Mouse (Mus musculus): ENCODE results near the gene Zbtb20. TPM values are rescaled to one million over a fixed set of nuclear protein-coding genes. Genes with fewer than 3 reads are reported as not detected.

Zbtb20 gene
- polyA plus RNA-seq, 1 experiment: 13.7 TPM

GRCm38 (mm10) chr16:43619277-43619676 is 743.6 kb downstream of the Zbtb20 start:
- Histone ChIP-seq H3K27ac (ENCODE audit: insufficient read depth, low read length) (no peak overlapping the region), H3K4me3 (ENCODE audit: insufficient read depth, low read length) (no peak overlapping the region), H3K4me1 (ENCODE audit: control insufficient read depth, insufficient read depth, low read length) (no peaks in the 10 kb centered on the region; the same call in 1 of the 2 replicates)
- TF ChIP-seq CTCF (IDR thresholded peaks at IDR 0.05; ENCODE audit: borderline replicate concordance, insufficient read depth, low read length): no peak
- no peak for TF ChIP-seq POLR2A (IDR thresholded peaks at IDR 0.05; ENCODE audit: low read depth, low read length)

GRCm38 (mm10) chr16:43620359-43620758 is 744.7 kb downstream of the Zbtb20 start:
- H3K4me3 ChIP-seq (ENCODE audit: insufficient read depth, low read length): no peak overlapping the region
- H3K4me1 ChIP-seq (ENCODE audit: control insufficient read depth, insufficient read depth, low read length): no peaks in the 10 kb centered on the region; the same call in 1 of the 2 replicates
- H3K27ac ChIP-seq (ENCODE audit: insufficient read depth, low read length): no peak overlapping the region
- no peak for TF ChIP-seq POLR2A (IDR thresholded peaks at IDR 0.05; ENCODE audit: low read depth, low read length)
- no peak for TF ChIP-seq CTCF (IDR thresholded peaks at IDR 0.05; ENCODE audit: borderline replicate concordance, insufficient read depth, low read length)

GRCm38 (mm10) chr16:43623315-43624000 is 747.8 kb downstream of the Zbtb20 start:
- Histone ChIP-seq H3K27ac (ENCODE audit: insufficient read depth, low read length) (no peak overlapping the region), H3K4me3 (ENCODE audit: insufficient read depth, low read length) (no peak overlapping the region), H3K4me1 (ENCODE audit: control insufficient read depth, insufficient read depth, low read length) (no peaks in the 10 kb centered on the region; the same call in 1 of the 2 replicates)
- TF ChIP-seq CTCF (IDR thresholded peaks at IDR 0.05; ENCODE audit: borderline replicate concordance, insufficient read depth, low read length) (no peak), POLR2A (IDR thresholded peaks at IDR 0.05; ENCODE audit: low read depth, low read length) (no peak)

GRCm38 (mm10) chr16:43624876-43625275 is 749.2 kb downstream of the Zbtb20 start:
- Histone ChIP-seq H3K27ac (ENCODE audit: insufficient read depth, low read length) (no peak overlapping the region), H3K4me3 (ENCODE audit: insufficient read depth, low read length) (no peak overlapping the region), H3K4me1 (ENCODE audit: control insufficient read depth, insufficient read depth, low read length) (no peaks in the 10 kb centered on the region; the same call in 1 of the 2 replicates)
- no peak for TF ChIP-seq POLR2A (IDR thresholded peaks at IDR 0.05; ENCODE audit: low read depth, low read length)
- no peak for TF ChIP-seq CTCF (IDR thresholded peaks at IDR 0.05; ENCODE audit: borderline replicate concordance, insufficient read depth, low read length)

- TF ChIP-seq POLR2A (IDR thresholded peaks at IDR 0.05; ENCODE audit: low read depth, low read length) (no peak), CTCF (IDR thresholded peaks at IDR 0.05; ENCODE audit: borderline replicate concordance, insufficient read depth, low read length) (no peak)
- H3K27ac ChIP-seq (ENCODE audit: insufficient read depth, low read length): no peak overlapping the region
- H3K4me3 ChIP-seq (ENCODE audit: insufficient read depth, low read length): no peak overlapping the region
Observed at GRCm38 (mm10) chr16:43625289-43625688, 749.6 kb downstream of the Zbtb20 start.

GRCm38 (mm10) chr16:43625956-43626355 is 750.3 kb downstream of the Zbtb20 start:
- Histone ChIP-seq H3K27ac (ENCODE audit: insufficient read depth, low read length) (no peak overlapping the region), H3K4me3 (ENCODE audit: insufficient read depth, low read length) (no peak overlapping the region), H3K4me1 (ENCODE audit: control insufficient read depth, insufficient read depth, low read length) (no peaks in the 10 kb centered on the region)
- TF ChIP-seq CTCF (IDR thresholded peaks at IDR 0.05; ENCODE audit: borderline replicate concordance, insufficient read depth, low read length) (no peak), POLR2A (IDR thresholded peaks at IDR 0.05; ENCODE audit: low read depth, low read length) (no peak)

More at GRCm38 (mm10) chr16:43625289-43625688, 749.6 kb downstream of the Zbtb20 start:
- no peaks in the 10 kb centered on the region; the same call in 1 of the 2 replicates for H3K4me1 ChIP-seq (ENCODE audit: control insufficient read depth, insufficient read depth, low read length)

- H3K27ac ChIP-seq (ENCODE audit: insufficient read depth, low read length): no peak overlapping the region
- H3K4me1 ChIP-seq (ENCODE audit: control insufficient read depth, insufficient read depth, low read length): no peaks in the 10 kb centered on the region
- TF ChIP-seq POLR2A (IDR thresholded peaks at IDR 0.05; ENCODE audit: low read depth, low read length) (no peak), CTCF (IDR thresholded peaks at IDR 0.05; ENCODE audit: borderline replicate concordance, insufficient read depth, low read length) (no peak)
- H3K4me3 ChIP-seq (ENCODE audit: insufficient read depth, low read length): no peak overlapping the region
Observed at GRCm38 (mm10) chr16:43628662-43629061, 753.0 kb downstream of the Zbtb20 start.

- H3K27ac ChIP-seq (ENCODE audit: insufficient read depth, low read length): no peak overlapping the region
- H3K4me1 ChIP-seq (ENCODE audit: control insufficient read depth, insufficient read depth, low read length): no peaks in the 10 kb centered on the region
- TF ChIP-seq CTCF (IDR thresholded peaks at IDR 0.05; ENCODE audit: borderline replicate concordance, insufficient read depth, low read length) (no peak), POLR2A (IDR thresholded peaks at IDR 0.05; ENCODE audit: low read depth, low read length) (no peak)
Observed at GRCm38 (mm10) chr16:43631758-43632157, 756.1 kb downstream of the Zbtb20 start.

GRCm38 (mm10) chr16:43634037-43634436 is 758.4 kb downstream of the Zbtb20 start:
- no peaks in the 10 kb centered on the region for H3K4me1 ChIP-seq (ENCODE audit: control insufficient read depth, insufficient read depth, low read length)
- TF ChIP-seq POLR2A (IDR thresholded peaks at IDR 0.05; ENCODE audit: low read depth, low read length) (no peak), CTCF (IDR thresholded peaks at IDR 0.05; ENCODE audit: borderline replicate concordance, insufficient read depth, low read length) (no peak)
- H3K27ac ChIP-seq (ENCODE audit: insufficient read depth, low read length): no peak overlapping the region
- no peak overlapping the region for H3K4me3 ChIP-seq (ENCODE audit: insufficient read depth, low read length)

More at GRCm38 (mm10) chr16:43631758-43632157, 756.1 kb downstream of the Zbtb20 start:
- no peak overlapping the region for H3K4me3 ChIP-seq (ENCODE audit: insufficient read depth, low read length)

GRCm38 (mm10) chr16:43637241-43637640 is 761.6 kb downstream of the Zbtb20 start:
- TF ChIP-seq POLR2A (IDR thresholded peaks at IDR 0.05; ENCODE audit: low read depth, low read length): no peak
- TF ChIP-seq CTCF (IDR thresholded peaks at IDR 0.05; ENCODE audit: borderline replicate concordance, insufficient read depth, low read length): no peak
- H3K27ac ChIP-seq (ENCODE audit: insufficient read depth, low read length): no peak overlapping the region
- no peak overlapping the region for H3K4me3 ChIP-seq (ENCODE audit: insufficient read depth, low read length)

More at GRCm38 (mm10) chr16:43637241-43637640, 761.6 kb downstream of the Zbtb20 start:
- no peaks in the 10 kb centered on the region for H3K4me1 ChIP-seq (ENCODE audit: control insufficient read depth, insufficient read depth, low read length)
